Mouse (Mus musculus) lung, postnatal 14 days (tissue): ENCODE data around the gene Lrrc45.
A peak's percentile ranks its signal among the peaks of the same experiment; 100 is the strongest.
"Not testable (repeated sequence)": the region's sequence is repeated elsewhere in the genome, so short reads cannot be mapped to it uniquely, and the experiment has no call there.

Source experiments
- DNase-seq: peaks from one replicate; pipeline ENCODE4 v3.0.0; 2021

Lrrc45 gene

DNA sequence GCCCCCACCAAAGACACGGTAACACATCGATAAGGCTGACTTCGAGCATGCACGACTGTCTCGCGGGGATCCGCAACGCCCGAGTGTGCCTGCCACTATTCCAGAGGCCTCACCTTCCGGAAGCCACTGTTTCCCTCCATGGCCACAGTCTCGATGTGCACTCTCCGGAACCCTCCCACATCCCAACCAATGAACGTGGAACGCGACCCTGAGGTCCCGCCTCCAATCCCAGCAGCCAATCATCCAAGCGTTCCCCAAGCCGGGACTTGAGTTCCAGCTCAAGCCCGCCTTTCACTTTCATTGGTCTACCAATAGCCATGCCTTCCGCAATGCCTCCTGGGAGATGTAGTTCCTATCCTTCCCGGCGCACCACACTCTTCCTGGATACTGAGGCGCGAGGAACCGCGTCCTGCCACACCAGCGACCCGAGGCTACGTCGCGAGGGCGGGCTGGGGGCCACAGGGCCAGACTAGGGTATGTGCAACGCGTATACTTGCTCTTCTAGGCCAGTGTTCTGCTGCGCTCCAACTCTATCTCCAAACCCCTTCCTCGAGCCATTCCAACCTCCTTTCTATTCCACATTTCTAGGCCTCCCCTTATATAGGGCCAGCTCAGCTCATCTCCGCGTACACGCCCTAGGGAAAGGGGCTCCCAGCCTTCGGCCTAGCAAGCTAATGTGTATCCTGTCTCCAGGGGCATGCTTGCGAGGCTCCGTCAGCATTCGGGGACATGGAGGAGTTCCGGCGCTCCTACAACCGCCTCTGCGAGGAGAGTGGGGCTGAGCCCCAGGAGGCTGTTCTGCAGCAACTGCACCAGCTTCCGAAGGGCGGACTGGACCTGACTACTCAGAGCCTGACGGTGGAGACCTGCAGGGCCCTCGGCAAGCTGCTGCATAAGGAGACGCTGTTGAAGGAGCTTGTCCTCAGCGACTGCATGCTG, at the start of gene Lrrc45, which contains the start of gene Cenpx:
Gene Lrrc45 (plus strand): TSS at position 346 of the 939 bp plus-strand sequence.
Gene Cenpx (minus strand): TSS at position 159 of the 939 bp plus-strand sequence.
- DNase-seq = peak; percentile 96

DNA sequence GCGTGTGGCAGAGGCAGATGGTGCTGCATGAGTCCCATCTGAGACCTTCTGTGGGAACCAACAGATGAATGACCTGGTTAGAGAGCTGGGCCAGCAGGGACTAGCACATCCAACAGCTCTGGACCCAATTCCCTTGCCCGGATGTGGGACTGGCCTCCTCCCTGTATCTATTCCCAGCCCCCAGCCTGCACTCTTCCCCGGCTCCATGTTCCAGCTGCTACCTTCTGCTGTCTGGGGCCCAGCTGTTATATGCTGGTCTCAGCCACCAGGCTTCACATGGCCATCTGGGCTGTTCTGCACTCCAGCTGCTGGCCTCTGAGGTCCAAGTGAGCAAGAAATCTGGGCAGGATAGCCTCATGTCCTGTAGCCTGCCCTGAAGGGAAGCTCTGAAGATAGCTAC, 48.3 kb upstream of the Lrrc45 start:
- peak; percentile 61 for DNase-seq

- DNase-seq = no peak
These were observed 47.1 kb upstream of the Lrrc45 start for GRCm38 (mm10) chr11:120666617-120667016.

DNA sequence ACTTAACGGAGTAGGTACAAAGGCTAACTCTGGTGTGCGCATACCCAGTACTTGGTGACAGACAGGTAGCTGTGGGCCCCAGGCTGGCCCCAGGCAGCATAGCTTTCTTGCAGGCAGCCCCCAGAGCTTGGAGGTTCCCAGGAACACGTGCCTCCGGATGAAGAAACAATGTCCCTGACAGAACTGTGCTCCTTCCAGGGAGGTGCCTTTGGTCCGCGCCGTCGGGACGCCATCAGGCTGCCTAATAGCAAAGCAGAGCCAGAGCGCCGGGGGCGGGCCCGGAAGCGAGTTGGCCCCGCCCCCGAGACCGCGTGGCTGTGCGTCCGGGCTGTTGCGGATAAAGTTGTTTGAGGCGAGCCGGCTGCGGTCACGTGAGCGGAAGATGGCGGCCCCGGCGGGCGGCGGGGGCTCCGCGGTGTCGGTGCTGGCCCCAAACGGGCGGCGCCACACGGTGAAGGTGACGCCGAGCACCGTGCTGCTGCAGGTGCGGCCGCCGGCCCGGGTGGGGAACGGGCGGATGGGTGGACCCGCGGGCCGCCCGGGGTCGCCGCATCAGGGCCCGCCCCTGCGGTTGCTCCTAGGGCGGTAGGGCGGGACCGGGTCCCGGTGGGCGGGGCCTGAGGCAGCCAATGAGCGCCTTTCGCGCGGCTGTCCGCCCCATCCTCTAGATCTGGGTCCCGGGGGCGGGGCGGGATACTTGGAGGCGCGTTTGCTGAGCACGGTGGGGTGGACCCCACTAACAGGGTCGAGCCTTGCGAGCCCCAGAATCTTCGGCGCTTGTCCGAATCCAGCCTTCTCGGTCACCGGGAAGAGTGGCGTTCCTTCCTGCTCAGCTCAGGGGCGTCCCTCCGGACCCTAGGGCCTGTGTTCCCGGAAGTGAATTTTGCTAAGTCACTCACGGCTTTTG, 40.8 kb upstream of the Lrrc45 start, which contains the start of gene Aspscr1:
Gene Aspscr1 (plus strand): TSS at position 287 of the 907 bp plus-strand sequence.
- peak; percentile 96 for DNase-seq

- DNase-seq = no peak
These were observed 40.1 kb upstream of the Lrrc45 start for GRCm38 (mm10) chr11:120673594-120674122.

DNA sequence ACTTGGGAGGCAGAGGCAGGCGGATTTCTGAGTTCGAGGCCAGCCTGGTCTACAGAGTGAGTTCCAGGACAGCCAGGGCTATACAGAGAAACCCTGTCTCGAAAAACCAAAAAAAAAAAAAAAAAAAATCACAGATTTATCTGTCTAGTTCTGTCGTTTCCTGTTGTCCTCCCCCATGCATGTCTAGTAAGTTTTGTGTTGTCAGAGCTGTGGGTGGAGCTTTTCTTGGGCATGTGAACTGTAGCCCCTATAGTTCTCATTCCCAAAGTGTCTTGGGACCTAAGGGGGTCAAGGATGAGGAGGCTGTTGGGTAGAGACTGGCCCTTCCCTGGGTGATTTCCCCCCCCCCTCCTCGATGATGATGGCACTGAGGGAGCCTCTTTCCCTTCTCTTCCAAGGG, 37.9 kb upstream of the Lrrc45 start:
- not testable (repeated sequence) for DNase-seq

- DNase-seq = no peak
These were observed 36.8 kb upstream of the Lrrc45 start for GRCm38 (mm10) chr11:120676951-120677350.

- DNase-seq = peak; percentile 43
These were observed 33.8 kb upstream of the Lrrc45 start for GRCm38 (mm10) chr11:120679909-120680308.

DNA sequence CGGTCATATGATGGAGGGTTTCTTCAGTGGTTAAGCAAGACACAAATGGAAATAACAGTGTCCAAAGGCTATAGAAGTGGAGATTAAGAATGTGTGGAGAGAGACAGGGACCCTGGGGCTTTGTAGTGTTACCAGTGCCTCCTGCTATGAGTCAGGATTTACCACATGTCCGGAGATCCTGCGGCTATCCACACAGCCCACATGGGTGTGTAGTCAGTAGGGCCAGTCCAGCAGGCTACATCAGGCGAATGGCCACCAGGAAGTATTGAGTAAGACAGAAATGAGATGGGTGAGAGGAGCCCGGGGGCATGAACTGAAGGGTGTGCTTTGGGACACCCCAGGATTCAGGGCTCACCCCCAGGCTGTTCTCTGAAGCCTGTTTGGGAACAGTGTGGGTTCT, 31.0 kb upstream of the Lrrc45 start:
- DNase-seq = no peak

DNA sequence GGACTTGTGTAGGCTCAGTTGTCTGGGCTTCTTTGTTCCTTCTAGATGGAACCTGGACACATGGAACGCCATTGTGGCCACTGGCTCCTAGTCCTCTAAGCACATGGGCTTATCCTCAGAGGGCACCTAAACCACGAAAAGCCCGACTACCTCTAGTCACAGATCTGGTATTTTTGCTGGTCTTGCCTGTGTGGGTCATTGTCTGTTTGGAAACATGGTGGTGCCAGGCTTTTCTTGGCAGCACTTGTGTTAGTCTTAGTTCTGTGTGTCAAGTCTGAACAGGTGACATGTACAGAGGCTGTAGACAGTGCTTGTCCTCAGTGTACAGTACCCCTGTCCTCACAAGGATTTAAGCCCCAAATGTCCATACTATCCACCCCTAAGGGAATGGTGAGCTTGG, 30.2 kb upstream of the Lrrc45 start:
- DNase-seq = no peak

- no peak for DNase-seq
These were observed 29.6 kb upstream of the Lrrc45 start for GRCm38 (mm10) chr11:120684086-120684485.

DNA sequence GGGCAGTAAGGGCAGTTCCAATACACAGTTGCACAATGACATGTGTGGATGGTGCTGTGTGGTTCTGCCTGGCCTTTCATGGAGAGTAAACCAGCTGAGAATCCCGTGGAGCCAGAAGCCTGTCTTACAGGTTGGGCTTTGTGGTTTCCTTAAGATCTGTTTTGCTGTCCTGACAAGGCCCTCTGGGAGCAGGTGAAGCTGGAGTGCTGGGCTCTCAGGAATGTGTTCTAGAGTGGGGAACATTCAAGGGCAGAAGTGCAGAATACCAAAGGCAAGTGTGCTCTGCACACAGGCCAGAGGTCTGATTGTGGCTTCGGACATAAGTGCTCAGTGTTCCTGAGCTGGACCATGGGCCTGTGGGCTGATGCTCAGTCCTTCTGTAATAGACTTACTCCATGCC, 29.1 kb upstream of the Lrrc45 start:
- DNase-seq = peak; percentile 44

- DNase-seq = peak; percentile 56
These were observed 27.0 kb upstream of the Lrrc45 start for GRCm38 (mm10) chr11:120686650-120687272.

DNA sequence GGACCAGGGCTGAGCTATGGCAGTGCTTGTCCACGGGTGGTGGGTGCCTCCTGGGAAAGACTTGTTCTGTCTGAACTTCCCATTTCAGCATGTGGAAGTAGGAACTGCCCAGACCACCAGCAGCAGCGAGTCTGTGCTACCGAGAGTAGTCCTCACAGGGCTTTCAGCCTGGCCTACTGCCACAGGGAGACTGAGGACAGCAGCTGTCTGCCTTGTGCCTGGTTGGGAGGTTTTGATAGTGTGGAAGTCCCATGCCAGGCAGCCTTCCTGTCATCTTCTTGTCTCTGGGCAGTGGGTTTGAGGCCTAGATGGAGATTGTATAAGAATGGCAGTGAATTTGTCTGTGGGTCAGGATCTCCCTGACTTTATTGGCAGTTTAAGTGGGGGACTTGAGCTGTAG, 24.4 kb upstream of the Lrrc45 start:
- no peak for DNase-seq

DNA sequence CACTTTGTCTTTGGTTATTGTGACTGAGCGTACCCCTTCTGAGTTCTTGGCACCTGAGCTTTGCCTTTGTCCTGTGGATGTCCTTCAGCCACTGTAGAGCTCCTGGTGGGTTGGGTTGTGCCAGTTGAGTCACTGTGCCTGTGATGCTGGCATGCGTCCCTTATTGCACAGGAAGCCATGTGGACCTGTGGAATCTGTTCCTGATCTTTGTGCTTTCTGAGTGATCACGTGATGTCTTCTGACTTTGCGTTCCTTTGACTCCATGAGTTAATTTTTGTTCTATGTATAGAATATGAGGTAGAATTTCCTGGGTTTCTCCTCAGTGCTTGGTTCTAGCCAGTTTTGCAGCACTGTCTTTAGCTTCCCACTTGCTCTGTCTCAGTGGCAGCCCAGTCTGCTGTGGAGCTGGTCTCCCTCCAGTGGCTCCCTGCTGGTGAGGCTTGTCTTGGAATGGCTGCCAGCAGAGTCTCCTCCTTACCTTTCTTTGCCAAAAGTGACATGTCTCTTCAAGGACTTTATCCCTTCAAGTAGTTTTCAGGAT, 21.2 kb upstream of the Lrrc45 start:
- peak; percentile 36 for DNase-seq

GRCm38 (mm10) chr11:120693461-120693860, 20.3 kb upstream of the Lrrc45 start:
- DNase-seq = no peak

DNA sequence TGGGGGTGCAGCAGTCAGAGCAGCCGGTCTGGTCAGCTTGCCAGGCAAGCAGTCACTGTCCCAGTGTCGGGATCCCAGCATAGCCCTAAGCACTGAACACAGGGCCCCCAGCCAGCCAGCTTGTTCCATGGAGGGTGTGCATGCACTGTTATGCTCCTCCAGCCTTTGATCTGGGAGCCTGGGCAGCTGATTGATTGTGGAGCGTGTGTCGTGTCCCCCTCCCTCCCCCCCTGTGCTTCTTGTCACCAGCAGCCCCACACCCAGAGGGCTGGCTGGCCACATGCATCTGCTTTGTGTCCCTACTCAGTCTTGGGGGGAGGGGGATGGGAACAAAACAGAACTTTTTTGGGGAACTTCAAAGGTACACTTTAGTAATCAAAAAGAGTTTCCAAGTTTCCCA, 18.5 kb upstream of the Lrrc45 start:
- DNase-seq = peak; percentile 54

DNA sequence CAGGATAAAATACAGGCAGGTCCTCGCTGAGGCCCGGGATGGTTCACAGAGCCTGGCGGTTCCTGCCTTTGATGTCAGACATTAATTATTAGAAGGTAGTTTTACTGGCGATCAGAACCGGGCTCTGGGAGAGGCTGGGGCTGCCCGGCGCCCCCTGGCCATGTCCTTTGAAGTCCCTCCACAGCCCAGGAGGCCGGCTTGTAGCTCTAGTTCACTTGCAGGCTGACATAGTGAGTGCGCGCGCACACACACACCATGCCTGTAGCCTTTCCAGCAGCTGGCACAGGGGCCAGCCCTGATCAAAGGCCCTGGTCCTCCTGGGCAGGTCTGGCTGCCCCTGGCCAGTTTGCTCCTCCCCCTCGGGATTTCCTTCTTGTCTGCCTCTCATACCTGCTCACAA, 18.1 kb upstream of the Lrrc45 start:
- no peak for DNase-seq

- DNase-seq = no peak
These were observed 17.2 kb upstream of the Lrrc45 start for GRCm38 (mm10) chr11:120696568-120696967.

DNA sequence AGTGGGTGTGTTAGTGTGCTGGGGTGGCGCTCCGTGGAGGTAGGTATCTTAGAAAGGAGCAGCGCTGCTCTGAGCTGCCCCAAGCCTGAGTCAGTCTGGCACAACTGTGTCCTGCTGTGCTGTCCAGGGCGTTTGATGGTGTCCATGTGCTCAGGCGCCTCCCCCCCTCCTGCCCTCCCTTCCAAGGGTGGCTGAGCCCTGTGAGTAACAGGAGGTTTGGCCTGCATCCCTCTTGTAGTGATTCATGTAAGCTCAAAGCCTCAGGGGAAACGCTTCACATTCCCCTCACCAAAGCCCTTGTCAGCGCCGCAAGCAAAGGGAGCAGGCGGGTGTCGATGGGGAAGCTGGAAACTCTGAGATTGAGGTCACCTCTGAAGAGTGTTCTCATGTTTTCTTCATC, 16.0 kb upstream of the Lrrc45 start:
- peak; percentile 54 for DNase-seq

GRCm38 (mm10) chr11:120703696-120704454, 9.8 kb upstream of the Lrrc45 start:
- no peak for DNase-seq
